Mouse (Mus musculus) olfactory bulb, adult 2 months (tissue): ENCODE results near the gene Rasgrp3. TPM values are rescaled to one million over a fixed set of nuclear protein-coding genes. Genes with fewer than 3 reads are reported as not detected.

Source experiments
- H3K27ac ChIP-seq: fragments of 200-500 bp; 2 replicates; pipeline ENCODE4 v1.5.1; 2012; ENCODE audit warnings: low read depth, low read length; ENCODE audit not compliant: insufficient read depth
- H3K4me1 ChIP-seq: fragments of 200-500 bp; 2 replicates; pipeline ENCODE4 v1.6.1; 2012; ENCODE audit warnings: low read length; ENCODE audit not compliant: control insufficient read depth, insufficient read depth
- H3K4me3 ChIP-seq: fragments of 200-500 bp; 2 replicates; pipeline ENCODE4 v1.5.1; 2012; ENCODE audit warnings: mild to moderate bottlenecking, low read depth, low read length, moderate library complexity; ENCODE audit not compliant: insufficient read depth
- CTCF ChIP-seq: fragments of 200-500 bp; IDR thresholded peaks from 2 replicates; pipeline ENCODE4 v1.5.1; 2012; ENCODE audit warnings: low read depth, mild to moderate bottlenecking, low read length, moderate library complexity; ENCODE audit not compliant: insufficient read depth
- POLR2A ChIP-seq: fragments of 200-500 bp; IDR thresholded peaks from 2 replicates; pipeline ENCODE4 v1.6.1; 2012; ENCODE audit warnings: mild to moderate bottlenecking, low read depth, low read length, moderate library complexity; ENCODE audit not compliant: insufficient read depth
- WGBS: fragments of 180-500 bp; shearing (Covaris S2); methylation state at CpG from one replicate; pipeline ENCODE4 v1.1.7; 2018; 5-methylcytosine and 5-hydroxymethylcytosine counted together
- polyA plus RNA-seq: library from polyadenylated mRNA; stranded (reverse); fragments of >200 nt; gene quantifications from 2 replicates; pipeline ENCODE4 v1.2.4, GENCODE M21; 2012; ENCODE audit warnings: low replicate concordance; ENCODE audit not compliant: missing spikeins, insufficient read depth, insufficient read length

The Rasgrp3 gene
- polyA plus RNA-seq, 1 experiment: not detected

- WGBS: 85% methylated on average over 5 of the region's 5 CpGs
- H3K27ac ChIP-seq: no peak overlapping the region
These were observed 104.1 kb downstream of the Rasgrp3 start for GRCm38 (mm10) chr17:75539841-75540240.

DNA sequence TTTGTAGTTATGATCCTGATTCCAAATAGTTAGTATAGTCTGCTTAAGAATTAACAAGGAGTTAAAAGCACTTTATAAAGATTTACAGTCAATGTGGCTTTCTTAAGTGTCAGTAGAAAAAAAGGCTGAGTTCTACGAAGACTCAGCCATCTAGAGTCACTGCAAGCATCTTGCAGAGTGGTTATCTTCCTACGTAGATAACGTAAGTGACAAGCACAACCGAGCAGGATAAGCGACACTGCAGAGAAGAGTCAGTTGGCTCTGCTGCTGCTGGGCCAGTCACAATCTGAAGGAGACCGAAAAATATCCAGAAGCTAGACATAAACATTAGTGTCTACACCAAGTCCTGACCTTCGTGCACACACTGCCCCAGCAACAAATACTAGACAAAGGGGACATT is 107.7 kb downstream of the Rasgrp3 start:
- no peak for TF ChIP-seq POLR2A
- no peak for TF ChIP-seq CTCF

More at GRCm38 (mm10) chr17:75539841-75540240, 104.1 kb downstream of the Rasgrp3 start:
- H3K4me1 ChIP-seq: no peaks in the 10 kb centered on the region
- H3K4me3 ChIP-seq: no peak overlapping the region
- TF ChIP-seq POLR2A: no peak
- no peak for TF ChIP-seq CTCF

DNA sequence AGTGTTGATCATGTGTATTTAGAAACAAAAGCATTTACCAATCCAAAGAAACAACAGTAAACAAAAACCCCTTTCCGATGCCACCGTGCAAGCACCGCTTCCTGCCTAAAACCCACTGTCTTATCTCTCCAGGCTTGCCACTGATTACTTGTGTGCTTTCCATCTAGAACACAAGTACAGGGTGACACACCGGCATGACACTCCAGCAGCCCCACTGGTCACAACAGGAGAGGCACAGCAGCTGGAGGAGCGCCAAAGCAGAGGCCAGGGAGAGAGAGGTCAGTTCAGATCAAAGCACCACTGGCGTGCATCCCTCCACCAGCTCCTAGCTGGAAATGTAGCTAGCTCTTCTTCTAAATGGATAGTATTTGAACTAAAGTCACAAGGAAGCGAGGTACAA is 108.6 kb downstream of the Rasgrp3 start:
- Histone ChIP-seq H3K27ac (no peak overlapping the region), H3K4me1 (no peaks in the 10 kb centered on the region), H3K4me3 (no peak overlapping the region)
- WGBS: 82% methylated on average over 7 of the region's 7 CpGs
- TF ChIP-seq CTCF (no peak), POLR2A (no peak)

More for the DNA sequence above, 107.7 kb downstream of the Rasgrp3 start:
- Histone ChIP-seq H3K4me1 (no peaks in the 10 kb centered on the region), H3K4me3 (no peak overlapping the region), H3K27ac (no peak overlapping the region)
- 89% methylated on average over 7 of the region's 7 CpGs for WGBS

DNA sequence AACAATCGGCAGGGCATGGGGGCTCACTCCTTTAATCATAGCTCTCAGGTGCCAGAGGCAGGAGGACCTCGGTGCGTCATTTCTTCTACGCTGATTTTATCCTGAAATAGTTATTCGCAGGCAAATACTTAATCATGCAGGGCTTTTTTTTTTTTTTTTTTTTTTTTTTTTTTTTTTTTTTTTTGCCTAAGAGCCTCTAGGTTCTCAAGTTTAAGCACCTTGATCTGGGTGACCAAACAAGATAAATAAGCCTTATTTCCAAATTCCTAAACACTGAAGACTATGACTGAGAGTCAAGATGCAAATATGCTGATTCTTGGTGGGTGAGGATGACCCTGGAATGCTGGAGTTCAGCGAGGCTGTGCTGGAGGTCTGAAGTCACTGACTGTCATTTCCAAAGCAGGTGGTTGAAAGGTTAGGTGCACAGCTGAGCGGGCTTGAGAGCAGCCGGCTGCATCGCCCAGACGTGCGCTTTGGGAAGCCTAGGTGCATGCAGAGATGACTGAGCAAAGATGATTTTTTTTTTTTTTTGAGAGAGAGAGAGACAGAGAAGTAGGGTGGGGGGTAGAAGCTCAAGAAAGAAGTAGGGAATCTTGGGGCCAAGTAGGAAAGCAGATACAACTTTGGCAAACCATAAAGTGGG is 115.2 kb downstream of the Rasgrp3 start:
- no peak overlapping the region for H3K27ac ChIP-seq
- peaks cover 2% of the 10 kb centered on the region for H3K4me1 ChIP-seq
- 35% methylated on average over 11 of the region's 11 CpGs for WGBS
- no peak for TF ChIP-seq CTCF
- TF ChIP-seq POLR2A: no peak
- peak overlapping the region; percentile 68 for H3K4me3 ChIP-seq

DNA sequence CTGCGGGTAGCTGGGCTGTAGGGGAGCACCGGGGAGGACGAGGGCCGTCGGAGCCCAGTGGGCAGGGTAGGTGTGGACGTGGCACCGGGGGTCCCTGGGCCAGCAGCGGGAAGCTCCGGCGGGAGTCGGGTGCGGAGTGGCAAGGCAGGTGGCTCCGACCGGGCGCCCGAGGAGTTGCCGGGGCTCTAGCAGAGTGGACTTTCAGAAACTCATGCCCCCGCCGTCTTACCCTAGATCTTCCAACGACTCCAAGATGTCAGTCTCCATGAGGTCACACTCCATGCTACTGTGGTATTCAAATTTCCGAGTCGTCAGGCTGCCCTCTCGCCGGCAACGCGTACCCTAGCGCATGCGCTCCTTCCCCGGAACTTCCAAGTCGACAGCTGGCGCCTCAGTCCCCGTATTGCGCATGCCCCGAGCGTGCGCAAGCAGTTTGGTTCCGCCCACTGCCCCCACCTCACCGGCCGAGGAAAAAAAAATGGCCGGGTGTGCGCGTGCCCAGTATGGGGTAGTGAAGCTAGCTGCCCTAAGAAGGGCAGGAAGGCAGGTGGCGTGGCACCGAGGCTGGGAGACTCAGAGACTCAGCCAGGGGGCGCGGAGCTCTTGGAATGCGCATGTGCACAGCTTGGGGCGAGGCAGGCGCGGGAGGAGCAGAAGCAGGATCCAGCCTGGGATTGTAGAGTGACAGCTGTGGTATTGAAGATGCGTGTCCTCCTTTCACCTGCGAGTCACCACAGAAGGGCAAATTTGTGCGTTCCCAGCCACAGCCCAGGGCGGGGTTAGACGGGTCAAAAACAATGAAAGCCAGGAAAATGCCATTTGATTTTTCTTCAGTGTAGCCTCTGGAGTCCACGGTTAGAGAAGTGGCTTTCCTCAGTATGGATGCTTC is 116.1 kb downstream of the Rasgrp3 start, which contains the start of gene Fam98a:
Fam98a (minus strand) TSS at position 435 of the 889 bp plus-strand sequence.
- Histone ChIP-seq H3K4me3 (peak within 1 kb of the TSS; percentile 68), H3K27ac (no peak within 1 kb of the TSS), H3K4me1 (peaks cover 2% of the 10 kb centered on the region)
- WGBS: under 1% methylated on average over 56 of the region's 56 CpGs
- TF ChIP-seq POLR2A (peak; percentile 68), CTCF (peak; percentile 17; the same call in 1 of the 2 replicates)

DNA sequence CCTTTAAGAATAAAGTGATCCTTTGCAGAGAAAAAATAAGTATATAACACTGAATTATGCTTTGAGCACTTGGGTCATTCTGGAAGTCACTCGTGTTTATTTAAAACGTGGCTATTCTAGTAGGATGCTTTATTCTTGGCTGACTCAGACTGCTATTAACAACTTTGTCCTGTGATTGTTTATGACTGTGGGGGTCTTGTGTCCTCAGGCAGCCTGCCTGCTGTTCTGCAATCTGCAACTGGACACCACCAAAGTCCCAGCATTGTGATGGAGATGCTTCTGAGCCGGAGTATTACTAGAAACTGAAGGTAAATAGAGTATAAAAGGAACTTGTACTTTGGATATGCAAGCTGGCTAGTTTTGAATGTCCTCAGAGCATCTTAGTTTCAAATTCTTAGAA is 121.3 kb downstream of the Rasgrp3 start:
- WGBS: 19% methylated on average over 3 of the region's 3 CpGs
- TF ChIP-seq CTCF (no peak), POLR2A (no peak)
- Histone ChIP-seq H3K4me3 (no peak overlapping the region), H3K4me1 (no peaks in the 10 kb centered on the region), H3K27ac (no peak overlapping the region)

GRCm38 (mm10) chr17:75558041-75558440 is 122.3 kb downstream of the Rasgrp3 start:
- no peak overlapping the region for H3K27ac ChIP-seq
- TF ChIP-seq POLR2A (no peak), CTCF (no peak)
- WGBS: 93% methylated on average over 2 of the region's 2 CpGs
- no peak overlapping the region for H3K4me3 ChIP-seq
- no peaks in the 10 kb centered on the region for H3K4me1 ChIP-seq

GRCm38 (mm10) chr17:75575608-75576007 is 139.9 kb downstream of the Rasgrp3 start:
- no peak for TF ChIP-seq CTCF
- TF ChIP-seq POLR2A: no peak
- H3K27ac ChIP-seq: no peak overlapping the region
- no peak overlapping the region for H3K4me3 ChIP-seq
- WGBS: 91% methylated on average over 7 of the region's 7 CpGs
- H3K4me1 ChIP-seq: no peaks in the 10 kb centered on the region

Other genes starting within 250 kb of the Rasgrp3 start
- not detected in 2 replicates for gene Fam98a, start 116.0 kb downstream of the Rasgrp3 start, polyA plus RNA-seq